ENCODE assay signal across 17 mouse cellular contexts in the genomic region with DNA sequence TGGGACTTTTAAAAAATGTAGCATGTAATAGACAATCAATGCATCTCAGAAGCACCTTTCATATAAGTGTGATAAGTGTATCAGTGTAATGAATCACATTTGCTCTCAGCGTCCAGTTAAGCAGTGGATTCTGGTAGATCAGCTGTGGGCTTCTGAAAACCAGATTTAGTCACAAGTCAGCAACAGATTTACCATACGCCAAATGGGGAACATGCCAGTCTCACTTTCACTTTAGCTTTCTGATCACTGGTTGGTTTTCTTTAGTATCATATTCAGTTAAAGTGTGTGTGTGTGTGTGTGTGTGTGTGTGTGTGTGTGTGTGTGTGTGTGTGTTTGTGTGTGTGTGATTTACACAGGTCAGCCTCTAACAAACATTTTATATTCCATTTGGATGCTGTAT.
DNase-seq lines count a peak whose midpoint lies in the region; ATAC-seq and TF ChIP-seq lines count a peak whose summit lies in the region.
"Had no signal": no experiment of that assay in that cellular context is flagged by ENCODE, and none has a peak within 500 bp of the region (broad histone marks: within the 10 kb centered on the region; RNA-seq: fewer than 3 reads in every experiment).

No protein-coding gene starts in this region.

- H3K9me3 ChIP-seq in intestine, postnatal 0 days (ENCODE audit: control insufficient read depth), result no peaks in the 10 kb centered on the region
- H3K9me3 ChIP-seq: hindbrain, embryonic 12.5 days had no signal

- peak overlapping the region; percentile 43; the same call in 1 of the 2 replicates for H3K27ac ChIP-seq in layer of hippocampus, adult 2 months
- no peak overlapping the region for H3K27ac ChIP-seq in intestine, postnatal 0 days (ENCODE audit: low read depth, low read length)
- H3K27ac ChIP-seq: hindbrain, embryonic 12.5 days; liver, embryonic 14.5 days had no signal

- no peak overlapping the region for H3K4me3 ChIP-seq in layer of hippocampus, adult 2 months
- no peak overlapping the region for H3K4me3 ChIP-seq in intestine, postnatal 0 days (ENCODE audit: low read depth, low read length)
- H3K4me3 ChIP-seq: hindbrain, embryonic 12.5 days had no signal

- no peak for DNase-seq in layer of hippocampus, adult 2 months (ENCODE audit: low spot score in 2 of 2)
- DNase-seq in layer of hippocampus, adult 11-12 months (ENCODE audit: low spot score), result no peak
- peak; percentile 62 for DNase-seq in NIH3T3 (ENCODE audit: low read depth)
- DNase-seq in induced T-regulatory cell, adult 2 months (ENCODE audit: low read depth), result peak; percentile 78
- peak; percentile 57 to 61 for DNase-seq in natural killer cell, adult 2 months (ENCODE audit: low spot score in 2 of 2)
- no peak for DNase-seq in cerebellum, adult 9-11 months
- DNase-seq: cerebellum, adult 11 months; heart, adult 11 months; kidney, postnatal 25 days; lung, postnatal 14 days; right cerebral cortex, adult 18-20 months had no signal

- H3K36me3 ChIP-seq in intestine, postnatal 0 days (ENCODE audit: control insufficient read depth, insufficient read depth), result no peaks in the 10 kb centered on the region
- H3K36me3 ChIP-seq: hindbrain, embryonic 12.5 days had no signal

- no peaks in the 10 kb centered on the region for H3K27me3 ChIP-seq in intestine, postnatal 0 days (replicated peaks; ENCODE audit: control insufficient read depth, insufficient read depth, low read length)
- H3K27me3 ChIP-seq: hindbrain, embryonic 12.5 days had no signal

- no peak for ATAC-seq in megakaryocyte-erythroid progenitor cell, adult 5-6 weeks (replicated peaks; ENCODE audit: low FRiP score, low TSS enrichment, poor library complexity, severe bottlenecking)
- no peak for ATAC-seq in intestine, postnatal 0 days
- ATAC-seq: intestine, embryonic 16.5 days; midbrain, embryonic 16.5 days had no signal

- H3K9ac ChIP-seq in intestine, postnatal 0 days (ENCODE audit: low read depth, low read length), result no peak overlapping the region
- H3K9ac ChIP-seq: hindbrain, embryonic 12.5 days; liver, embryonic 14.5 days had no signal

- TF ChIP-seq CTCF in layer of hippocampus, adult 2 months (conservative IDR thresholded peaks at IDR 0.05), result no peak
- TF ChIP-seq CTCF in intestine, postnatal 0 days (IDR thresholded peaks at IDR 0.05; ENCODE audit: low read depth), result no peak

- H3K4me2 ChIP-seq in intestine, postnatal 0 days (replicated peaks; ENCODE audit: low read depth), result no peak overlapping the region
- H3K4me2 ChIP-seq: hindbrain, embryonic 12.5 days had no signal

- 53% methylated on average over 2 of the region's 2 CpGs for WGBS in intestine, postnatal 0 days

- no peaks in the 10 kb centered on the region; the same call in 1 of the 2 replicates for H3K4me1 ChIP-seq in intestine, postnatal 0 days (replicated peaks; ENCODE audit: control insufficient read depth, insufficient read depth, low read length)

Comparison
In these comparisons a context has a peak if more than half of its experiments do, and no peak if none do; other contexts are left out.
1. DNase-seq: peak in NIH3T3 (single experiment), induced T-regulatory cell, adult 2 months (single experiment) and natural killer cell, adult 2 months (2 of 2); none in layer of hippocampus, adult 2 months (0 of 2), layer of hippocampus, adult 11-12 months (single experiment) and cerebellum, adult 9-11 months (single experiment).